Comparison of ENCODE assay signal across 10 mouse cellular contexts in genomic region chr15:101410775-101411174, GRCm38 (mm10). TPM values are rescaled to one million over a fixed set of nuclear protein-coding genes. Genes with fewer than 3 reads are reported as not detected.
DNase-seq lines count a peak whose midpoint lies in the region; ATAC-seq lines count a peak whose summit lies in the region.
"Had no signal": no experiment of that assay in that cellular context is flagged by ENCODE, and none has a peak within 500 bp of the region (broad histone marks: within the 10 kb centered on the region; RNA-seq: fewer than 3 reads in every experiment).

Krt7 (plus strand) TSS chr15:101411043.

- no peak within 1 kb of the TSS for H3K9ac ChIP-seq in heart, embryonic 15.5 days
- no peak within 1 kb of the TSS for H3K9ac ChIP-seq in embryonic facial prominence, embryonic 12.5 days

- peak within 1 kb of the TSS; percentile 12; the same call in 1 of the 2 replicates for H3K27ac ChIP-seq in heart, embryonic 15.5 days
- H3K27ac ChIP-seq in embryonic facial prominence, embryonic 12.5 days, result peak within 1 kb of the TSS; percentile 4; the same call in 1 of the 2 replicates

- H3K4me1 ChIP-seq in heart, embryonic 15.5 days (replicated peaks), result peaks cover 9% of the 10 kb centered on the region; the same call in 1 of the 2 replicates
- peaks cover 13% of the 10 kb centered on the region; the same call in 1 of the 2 replicates for H3K4me1 ChIP-seq in embryonic facial prominence, embryonic 12.5 days

- peaks cover 32% of the 10 kb centered on the region for H3K27me3 ChIP-seq in heart, embryonic 15.5 days
- H3K27me3 ChIP-seq in embryonic facial prominence, embryonic 12.5 days, result peaks cover 27% of the 10 kb centered on the region

- WGBS in heart, embryonic 15.5 days, result 24% methylated on average over 2 of the region's 2 CpGs
- WGBS in embryonic facial prominence, embryonic 12.5 days, result 31% methylated on average over 2 of the region's 2 CpGs

- no peaks in the 10 kb centered on the region for H3K36me3 ChIP-seq in heart, embryonic 15.5 days
- no peaks in the 10 kb centered on the region for H3K36me3 ChIP-seq in embryonic facial prominence, embryonic 12.5 days

- intact Hi-C loops in heart, postnatal 36 days (cut with DNase I), result loop anchor here (5.0 kb wide), 1 partner anchor 53 kb away; no protein-coding TSS in a partner anchor

- peak within 1 kb of the TSS; percentile 25; the same call in 1 of the 2 replicates for H3K4me3 ChIP-seq in heart, embryonic 15.5 days
- no peak within 1 kb of the TSS for H3K4me3 ChIP-seq in embryonic facial prominence, embryonic 12.5 days

- ATAC-seq in heart, embryonic 15.5 days (replicated peaks; ENCODE audit: insufficient number of reproducible peaks, insufficient read depth, low FRiP score, low read depth), result no peak
- ATAC-seq in embryonic facial prominence, embryonic 12.5 days (ENCODE audit: insufficient number of reproducible peaks, insufficient read depth, low FRiP score, low TSS enrichment), result peak; percentile 47; the same call in 1 of the 2 replicates

- no peak for DNase-seq in heart, postnatal 36 days
- DNase-seq in kidney, postnatal 10 days, result peak; percentile 70
- peak; percentile 85 for DNase-seq in lung, postnatal 36 days
- DNase-seq in urinary bladder, postnatal 4 days (ENCODE audit: low spot score in 2 of 2), result no peak
- DNase-seq in urinary bladder, postnatal 36 days (ENCODE audit: low spot score in 2 of 2), result no peak
- no peak for DNase-seq in thymus, postnatal 14 days
- DNase-seq: adrenal gland, postnatal 36 days; midbrain, embryonic 14.5 days had no signal

- H3K9me3 ChIP-seq in heart, embryonic 15.5 days (replicated peaks), result no peaks in the 10 kb centered on the region
- no peaks in the 10 kb centered on the region for H3K9me3 ChIP-seq in embryonic facial prominence, embryonic 12.5 days

- no peak within 1 kb of the TSS for H3K4me2 ChIP-seq in heart, embryonic 15.5 days
- peak within 1 kb of the TSS; percentile 29; the same call in 1 of the 2 replicates for H3K4me2 ChIP-seq in embryonic facial prominence, embryonic 12.5 days (replicated peaks)

RNA-seq across cellular contexts. Expression of gene Krt7, which starts in this region (rescaled TPM):
- 17.4 and 28.2 TPM in 2 replicates for polyA plus RNA-seq in heart, embryonic 15.5 days (2015; fragmentation: Nextera tagmentation; extraction: Ambion mirVana)
- 1 to 10 TPM; 2.1 to 2.9 TPM for total RNA-seq in heart, postnatal 36 days (2021)
- 14.2 and 15.7 TPM in 2 replicates for polyA plus RNA-seq in embryonic facial prominence, embryonic 12.5 days (2016; fragmentation: Nextera tagmentation; extraction: Ambion mirVana)

Comparison
In these comparisons a context has a peak if more than half of its experiments do, and no peak if none do; other contexts are left out.
1. DNase-seq: peak in kidney, postnatal 10 days (single experiment) and lung, postnatal 36 days (single experiment); none in heart, postnatal 36 days (0 of 2), urinary bladder, postnatal 4 days (0 of 2), urinary bladder, postnatal 36 days (0 of 2) and thymus, postnatal 14 days (single experiment).